Mouse (Mus musculus) kidney, postnatal 10 days (tissue): ENCODE measurements around the gene Spata45.
"Not testable (repeated sequence)": the region's sequence is repeated elsewhere in the genome, so short reads cannot be mapped to it uniquely, and the experiment has no call there.

ENCODE experiments used
- DNase-seq: peaks from one replicate; pipeline ENCODE4 v3.0.0; 2021; ENCODE audit warnings: mixed read lengths

Gene Spata45

GRCm38 (mm10) chr1:191036554-191037334 is at the start of gene Spata45:
Spata45 (plus strand) TSS chr1:191036639.
- no peak for DNase-seq

- DNase-seq: no peak
Observed at GRCm38 (mm10) chr1:190989437-190990082, 46.9 kb upstream of the Spata45 start.

- DNase-seq: peak; percentile 90
Observed at GRCm38 (mm10) chr1:190995548-190995947, 40.9 kb upstream of the Spata45 start.

- DNase-seq: no peak
Observed at GRCm38 (mm10) chr1:190996346-190996877, 40.0 kb upstream of the Spata45 start.

GRCm38 (mm10) chr1:190998027-190998426 is 38.4 kb upstream of the Spata45 start:
- no peak for DNase-seq

DNA sequence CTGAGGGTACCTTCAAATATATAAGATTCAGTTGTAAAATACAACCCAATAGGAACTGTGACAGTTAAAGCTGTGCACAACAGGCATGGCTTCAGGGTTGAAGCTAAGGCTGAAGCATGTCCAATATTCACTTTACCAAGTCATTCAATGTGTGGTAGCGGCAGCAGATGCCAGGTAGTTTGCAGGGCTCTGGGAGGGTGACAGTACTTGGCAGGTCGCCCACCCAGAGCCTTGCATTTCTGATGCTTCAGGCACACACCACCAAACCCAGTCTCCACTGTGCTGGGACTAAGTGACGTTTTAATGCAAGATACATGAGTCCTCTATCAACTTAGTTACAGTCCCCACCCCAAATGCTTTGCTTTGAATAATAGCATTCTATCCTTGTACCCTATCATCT is 35.8 kb upstream of the Spata45 start:
- DNase-seq: no peak

GRCm38 (mm10) chr1:191002201-191002600 is 34.2 kb upstream of the Spata45 start:
- DNase-seq: peak; percentile 63

DNA sequence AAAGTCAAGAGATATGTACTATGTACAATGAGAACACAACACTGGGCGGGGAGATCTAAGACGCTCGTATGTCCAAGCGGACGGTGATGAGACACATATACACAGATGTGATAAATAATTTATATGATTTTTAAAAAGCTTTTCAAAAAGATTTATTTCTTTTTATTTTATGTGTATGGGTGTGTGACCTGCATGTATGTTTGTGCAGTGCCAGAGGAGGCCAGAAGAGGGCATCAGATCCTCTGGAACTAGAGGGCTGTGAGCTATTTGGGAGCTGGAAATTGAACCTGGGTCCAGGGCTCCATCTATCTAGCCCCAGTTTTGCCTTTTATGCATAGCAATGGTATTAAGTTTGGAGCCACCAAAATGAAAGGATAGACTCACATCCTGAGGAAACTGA is 27.7 kb upstream of the Spata45 start:
- DNase-seq: no peak

DNA sequence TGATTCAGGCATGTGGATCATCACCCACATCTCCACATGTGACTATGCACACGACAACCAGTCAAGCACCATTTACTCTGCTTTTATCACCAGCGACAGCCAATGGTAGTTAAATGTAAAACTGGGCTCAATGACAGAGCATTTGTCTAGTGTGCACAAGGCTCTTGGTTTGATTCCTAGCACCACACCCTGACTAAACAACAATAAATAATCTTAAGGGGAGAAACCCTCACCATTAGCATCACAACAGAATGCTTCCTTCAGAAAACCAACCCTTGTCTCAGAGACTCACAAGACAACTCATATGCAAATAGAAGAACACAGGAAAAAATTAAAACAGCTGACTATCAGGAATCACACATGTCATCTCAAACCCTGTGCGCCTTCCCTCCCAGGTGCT is 22.2 kb upstream of the Spata45 start:
- DNase-seq: no peak

DNA sequence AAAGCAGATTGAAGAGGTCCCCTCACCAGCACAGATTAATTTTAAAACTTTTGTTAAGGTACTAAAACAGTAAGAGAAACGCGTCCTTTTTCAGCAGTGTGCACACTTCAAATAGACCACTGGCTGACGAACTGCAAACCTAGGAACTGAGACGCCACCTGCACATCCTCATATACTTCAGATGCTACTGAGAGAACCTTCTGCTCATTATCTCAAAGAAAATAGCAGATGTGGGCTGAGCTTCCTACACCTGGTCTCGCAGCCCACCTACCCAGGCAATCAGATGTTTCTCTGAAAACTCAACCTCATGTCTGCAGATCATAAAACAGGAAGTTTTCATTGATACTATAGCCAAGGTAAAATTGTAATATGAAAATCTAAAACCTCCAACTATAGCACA is 16.6 kb upstream of the Spata45 start:
- no peak for DNase-seq

GRCm38 (mm10) chr1:191020217-191020924 is 16.1 kb upstream of the Spata45 start:
- DNase-seq: no peak

- DNase-seq: no peak
Observed at GRCm38 (mm10) chr1:191021016-191021415, 15.4 kb upstream of the Spata45 start.

DNA sequence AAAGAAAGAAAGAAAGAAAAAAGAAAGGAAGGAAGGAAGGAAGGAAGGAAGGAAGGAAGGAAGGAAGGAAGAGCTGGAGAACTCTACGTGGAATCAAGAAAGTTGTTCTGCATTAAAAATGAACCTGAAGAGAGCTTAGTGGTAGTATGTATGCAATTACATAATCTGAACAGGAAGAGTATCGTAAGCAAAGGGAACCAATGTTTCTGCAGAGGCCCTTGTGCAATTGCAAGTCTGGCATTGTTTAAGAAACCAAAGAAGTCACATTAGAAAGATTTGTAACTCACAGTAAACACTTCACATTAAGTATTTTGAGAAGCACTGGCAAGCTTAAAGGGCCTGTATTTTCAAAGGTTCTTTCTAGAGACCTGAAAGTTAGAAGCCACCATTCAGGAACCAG is 13.3 kb upstream of the Spata45 start:
- no peak for DNase-seq

DNA sequence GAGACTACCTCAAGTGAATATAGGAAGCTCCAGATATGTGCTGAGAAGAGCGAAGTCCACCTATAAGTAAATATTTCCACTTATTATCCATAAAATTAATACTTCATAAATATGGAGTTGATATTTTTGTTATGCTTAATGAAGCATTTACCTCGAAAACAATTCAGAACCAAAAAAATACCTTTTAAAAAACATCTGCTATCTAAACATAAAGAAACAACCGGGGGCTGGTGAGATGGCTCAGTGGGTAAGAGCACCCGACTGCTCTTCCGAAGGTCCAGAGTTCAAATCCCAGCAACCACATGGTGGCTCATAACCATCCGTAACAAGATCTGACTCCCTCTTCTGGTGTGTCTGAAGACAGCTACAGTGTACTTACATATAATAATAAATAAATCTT is 12.6 kb upstream of the Spata45 start:
- DNase-seq: not testable (repeated sequence)

DNA sequence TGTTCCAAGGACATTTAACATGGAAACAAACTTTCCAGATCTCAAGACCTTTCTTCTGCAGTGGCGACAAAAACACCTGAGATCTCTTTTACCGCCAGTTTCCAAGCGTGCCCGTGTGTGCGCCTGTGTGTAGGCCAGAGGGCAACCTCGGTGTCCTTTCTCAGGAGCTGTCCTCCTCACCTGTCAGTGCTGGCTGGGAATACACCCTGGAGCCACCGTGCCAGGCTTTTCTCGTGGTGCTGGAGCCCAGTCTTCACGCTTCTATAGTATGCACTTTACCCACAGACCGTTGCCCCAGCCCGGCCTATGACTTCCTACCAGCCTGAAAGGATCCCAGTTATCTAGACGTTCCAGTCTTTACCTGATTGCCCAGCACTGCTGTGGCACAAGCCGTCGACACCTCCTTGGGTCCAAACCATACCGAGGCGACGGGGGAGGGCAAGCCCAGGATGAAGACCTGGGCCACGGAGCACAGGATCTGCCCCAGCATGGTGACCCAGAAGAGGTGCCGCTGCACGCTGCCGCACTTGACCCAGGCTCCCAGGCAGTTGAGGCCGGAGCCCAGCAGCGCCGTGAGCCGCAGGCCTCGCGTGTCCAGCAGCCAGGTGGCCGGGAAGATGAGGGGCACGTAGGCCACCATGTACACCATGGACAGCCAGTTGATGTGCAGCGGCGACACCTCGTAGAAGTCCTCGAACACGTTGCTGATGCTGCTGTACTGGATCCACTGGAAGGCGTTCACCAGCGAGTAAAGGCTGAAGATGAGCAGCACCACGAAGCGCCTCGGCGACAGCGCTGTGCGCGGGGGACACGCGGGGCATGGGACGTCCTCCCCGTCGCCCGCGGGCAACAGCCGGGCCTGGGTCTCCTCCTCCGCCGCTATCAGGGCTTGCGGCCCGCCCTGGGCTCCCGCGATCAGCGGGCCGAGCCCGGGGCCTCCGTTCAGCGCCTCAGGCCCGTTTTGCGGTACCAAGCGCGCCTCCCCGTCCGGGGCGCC is 11.1 kb upstream of the Spata45 start:
- peak; percentile 45 for DNase-seq

GRCm38 (mm10) chr1:191026021-191026713 is 10.3 kb upstream of the Spata45 start, which contains the start of gene Flvcr1:
Flvcr1 (minus strand) TSS chr1:191026158.
- DNase-seq: peak; percentile 99

- no peak for DNase-seq
Observed at GRCm38 (mm10) chr1:191030182-191030581, 6.3 kb upstream of the Spata45 start.

DNA sequence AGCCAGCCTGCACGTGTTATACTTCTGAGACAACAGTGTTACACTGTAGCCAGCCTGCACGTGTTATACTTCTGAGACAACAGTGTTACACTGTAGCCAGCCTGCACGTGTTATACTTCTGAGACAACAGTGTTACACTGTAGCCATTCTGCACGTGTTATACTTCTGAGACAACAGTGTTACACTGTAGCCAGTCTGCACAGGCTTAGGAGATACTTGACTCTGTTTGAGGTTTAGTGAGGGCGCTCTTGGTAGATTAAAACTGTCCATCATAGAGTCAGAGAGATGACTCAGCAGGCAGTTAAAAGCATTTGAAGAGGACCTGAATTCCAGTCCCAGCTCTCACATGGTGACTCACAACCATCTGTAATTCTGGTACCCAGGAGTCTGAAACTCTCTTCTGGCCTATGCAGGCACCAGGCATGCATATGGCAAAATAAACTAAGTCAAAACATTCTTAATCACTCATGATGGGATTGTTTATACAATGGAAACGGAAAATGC is 5.5 kb upstream of the Spata45 start:
- DNase-seq: not testable (repeated sequence)

- no peak for DNase-seq
Observed at GRCm38 (mm10) chr1:191035649-191036048, 790 bp upstream of the Spata45 start.

DNA sequence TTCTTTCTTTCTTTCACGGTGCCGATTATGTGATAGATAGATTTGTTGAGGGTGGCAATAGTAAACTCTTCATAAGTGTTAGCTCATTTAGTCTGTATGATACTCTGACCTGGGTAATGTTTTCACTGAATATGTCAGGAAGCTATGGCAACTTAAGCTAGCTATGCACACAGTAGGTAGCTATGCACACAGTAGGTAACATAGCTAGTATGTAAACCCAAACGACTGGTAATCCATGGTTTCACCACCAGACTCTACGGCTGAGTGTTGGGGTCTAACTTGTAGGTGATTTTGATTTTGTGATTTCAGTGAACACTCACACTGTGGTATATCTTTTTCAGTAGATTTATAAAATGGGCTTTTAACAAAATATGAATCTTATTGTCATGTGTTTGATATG is 1.6 kb downstream of the Spata45 start:
- no peak for DNase-seq

GRCm38 (mm10) chr1:191041352-191041751 is 4.9 kb downstream of the Spata45 start:
- DNase-seq: no peak
